Mouse (Mus musculus) intestine, postnatal 0 days (tissue): ENCODE results near the gene Scfd2. TPM values are rescaled to one million over a fixed set of nuclear protein-coding genes. Genes with fewer than 3 reads are reported as not detected.

Experiments used
- ATAC-seq: fragments of 200-750 bp; cut with Nextera tagmentation; 2 replicates; pipeline ENCODE4 v1.8.0; 2017; ENCODE audit warnings: mild to moderate bottlenecking, moderate TSS enrichment, moderate library complexity
- H3K27ac ChIP-seq: fragments of 300-500 bp; sonication (generic); 2 replicates; pipeline ENCODE4 v1.5.1; 2014; ENCODE audit warnings: mild to moderate bottlenecking, low read depth, low read length, moderate library complexity
- H3K27me3 ChIP-seq: fragments of 300-500 bp; sonication (generic); replicated peaks from 2 replicates; pipeline ENCODE4 v1.6.1; 2014; ENCODE audit warnings: low read length, mixed read lengths; ENCODE audit not compliant: control insufficient read depth, insufficient read depth
- H3K36me3 ChIP-seq: fragments of 300-500 bp; sonication (generic); 2 replicates; pipeline ENCODE4 v1.6.1; 2014; ENCODE audit warnings: mild to moderate bottlenecking, moderate library complexity; ENCODE audit not compliant: control insufficient read depth, insufficient read depth
- H3K4me1 ChIP-seq: fragments of 300-500 bp; sonication (generic); replicated peaks from 2 replicates; pipeline ENCODE4 v1.6.1; 2014; ENCODE audit warnings: antibody characterized with exemption, low read length, mixed read lengths; ENCODE audit not compliant: control insufficient read depth, insufficient read depth
- H3K4me2 ChIP-seq: fragments of 300-500 bp; sonication (generic); replicated peaks from 2 replicates; pipeline ENCODE4 v1.6.1; 2014; ENCODE audit warnings: low read depth, mild to moderate bottlenecking, moderate library complexity
- H3K4me3 ChIP-seq: fragments of 300-500 bp; sonication (generic); 2 replicates; pipeline ENCODE4 v1.5.1; 2014; ENCODE audit warnings: low read depth, low read length
- H3K9ac ChIP-seq: fragments of 300-500 bp; sonication (generic); 2 replicates; pipeline ENCODE4 v1.6.1; 2014; ENCODE audit warnings: mild to moderate bottlenecking, low read depth, low read length
- H3K9me3 ChIP-seq: fragments of 300-500 bp; sonication (generic); 2 replicates; pipeline ENCODE4 v1.6.1; 2016; ENCODE audit warnings: mixed run types; ENCODE audit not compliant: control insufficient read depth
- CTCF ChIP-seq: sonication (generic); IDR thresholded peaks from 2 replicates; pipeline ENCODE4 v1.5.1; 2016; ENCODE audit warnings: low read depth, mild to moderate bottlenecking, control low read depth, antibody characterized with exemption, moderate library complexity
- WGBS: fragments of 180-500 bp; shearing (Covaris S2); extraction: QIAGEN DNeasy Blood & Tissue Kit; methylation state at CpG from one replicate; pipeline ENCODE4 v1.1.7; 2014; 5-methylcytosine and 5-hydroxymethylcytosine counted together
- polyA plus RNA-seq: library from polyadenylated mRNA; unstranded; fragments of >200 nt; fragmentation: Nextera tagmentation; extraction: Ambion mirVana; gene quantifications from 2 replicates; pipeline ENCODE4 v1.2.1, GENCODE M21; 2015

The Scfd2 gene
- polyA plus RNA-seq, 1 experiment from 2014 or later: 16.8 TPM

- Histone ChIP-seq H3K4me2 (peak within 1 kb of the TSS; percentile 63), H3K9me3 (no peaks in the 10 kb centered on the region), H3K27me3 (no peaks in the 10 kb centered on the region), H3K27ac (peak within 1 kb of the TSS; percentile 88), H3K9ac (peak within 1 kb of the TSS; percentile 78), H3K4me1 (peaks cover 14% of the 10 kb centered on the region), H3K4me3 (peak within 1 kb of the TSS; percentile 76), H3K36me3 (peaks cover 3% of the 10 kb centered on the region; the same call in 1 of the 2 replicates)
- 0 out of 2 replicates have a peak, but pooled peaks have one; percentile 3 for TF ChIP-seq CTCF
- WGBS: under 1% methylated on average over 73 of the region's 73 CpGs
- peak; percentile 86 for ATAC-seq
Measured at GRCm38 (mm10) chr5:74535240-74536021, 3.9 kb upstream of the Scfd2 start, which contains the start of gene Fip1l1. Gene Fip1l1 (plus strand): TSS chr5:74535449.

- no peak for TF ChIP-seq CTCF
- Histone ChIP-seq H3K36me3 (no peaks in the 10 kb centered on the region), H3K9me3 (no peaks in the 10 kb centered on the region), H3K4me2 (peak overlapping the region; percentile 95), H3K4me3 (peak overlapping the region; percentile 97), H3K27me3 (no peaks in the 10 kb centered on the region), H3K9ac (peak overlapping the region; percentile 73), H3K4me1 (peaks cover 12% of the 10 kb centered on the region), H3K27ac (no peak overlapping the region)
- WGBS: 15% methylated on average over 16 of the region's 16 CpGs
- no peak for ATAC-seq
Measured at GRCm38 (mm10) chr5:74530785-74531184, 774 bp downstream of the Scfd2 start.

- ATAC-seq: no peak
- Histone ChIP-seq H3K9me3 (no peaks in the 10 kb centered on the region), H3K9ac (no peak overlapping the region), H3K4me3 (no peak overlapping the region), H3K27me3 (no peaks in the 10 kb centered on the region), H3K4me2 (no peak overlapping the region), H3K27ac (no peak overlapping the region), H3K4me1 (peaks cover 12% of the 10 kb centered on the region), H3K36me3 (no peaks in the 10 kb centered on the region)
- no peak for TF ChIP-seq CTCF
- 73% methylated on average over 5 of the region's 5 CpGs for WGBS
Measured at GRCm38 (mm10) chr5:74527025-74527424, 4.5 kb downstream of the Scfd2 start.

GRCm38 (mm10) chr5:74511686-74512085 lies 19.9 kb downstream of the Scfd2 start:
- H3K4me3 ChIP-seq: no peak overlapping the region
- H3K27ac ChIP-seq: no peak overlapping the region
- no peaks in the 10 kb centered on the region for H3K4me1 ChIP-seq
- no peak for ATAC-seq
- H3K36me3 ChIP-seq: no peaks in the 10 kb centered on the region
- TF ChIP-seq CTCF: no peak
- H3K9ac ChIP-seq: no peak overlapping the region
- H3K9me3 ChIP-seq: no peaks in the 10 kb centered on the region
- no peak overlapping the region for H3K4me2 ChIP-seq
- no peaks in the 10 kb centered on the region for H3K27me3 ChIP-seq

- WGBS: 88% methylated on average over 3 of the region's 3 CpGs
- Histone ChIP-seq H3K9ac (no peak overlapping the region), H3K9me3 (no peaks in the 10 kb centered on the region), H3K4me1 (no peaks in the 10 kb centered on the region), H3K4me2 (no peak overlapping the region), H3K27me3 (no peaks in the 10 kb centered on the region), H3K36me3 (no peaks in the 10 kb centered on the region), H3K4me3 (no peak overlapping the region), H3K27ac (no peak overlapping the region)
- ATAC-seq: no peak
- no peak for TF ChIP-seq CTCF
Measured at GRCm38 (mm10) chr5:74492705-74493104, 38.9 kb downstream of the Scfd2 start.

GRCm38 (mm10) chr5:74484646-74485045 lies 46.9 kb downstream of the Scfd2 start:
- whole genome bisulfite sequencing: 82% methylated on average over 4 of the region's 4 CpGs
- Histone ChIP-seq H3K9ac (no peak overlapping the region), H3K36me3 (no peaks in the 10 kb centered on the region), H3K9me3 (no peaks in the 10 kb centered on the region), H3K27ac (no peak overlapping the region), H3K4me1 (no peaks in the 10 kb centered on the region), H3K27me3 (no peaks in the 10 kb centered on the region), H3K4me3 (no peak overlapping the region), H3K4me2 (no peak overlapping the region)
- no peak for TF ChIP-seq CTCF
- ATAC-seq: no peak
